Comparison of ENCODE assay signal across 15 mouse cellular contexts in genomic region chr9:80169551-80169950, GRCm38 (mm10).
"Had no signal": no experiment of that assay in that cellular context is flagged by ENCODE, and none has a peak within 500 bp of the region (broad histone marks: within the 10 kb centered on the region; RNA-seq: fewer than 3 reads in every experiment).

No protein-coding gene starts in this region.

- H3K4me2 ChIP-seq: liver, embryonic 13.5 days; lung, embryonic 15.5 days; midbrain, embryonic 12.5 days; stomach, embryonic 15.5 days had no signal

- H3K4me3 ChIP-seq: left cerebral cortex, adult 2 months; limb, embryonic 10.5 days; liver, embryonic 13.5 days; lung, embryonic 15.5 days; midbrain, embryonic 12.5 days; stomach, embryonic 15.5 days had no signal

- ATAC-seq: liver, postnatal 0 days; midbrain, embryonic 16.5 days had no signal

- H3K27me3 ChIP-seq: liver, embryonic 13.5 days; lung, embryonic 15.5 days; midbrain, embryonic 12.5 days; stomach, embryonic 15.5 days had no signal

- DNase-seq: kidney, adult 11 months; kidney, adult 9 months; kidney, postnatal 36 days; liver, embryonic 13.5 days; liver, postnatal 0 days; right cerebral cortex, postnatal 4 days; spleen, adult 18-20 months; thymus, postnatal 4 days had no signal

- H3K9me3 ChIP-seq: limb, embryonic 10.5 days; liver, embryonic 13.5 days; lung, embryonic 15.5 days; midbrain, embryonic 12.5 days; stomach, embryonic 15.5 days had no signal

- H3K9ac ChIP-seq: liver, embryonic 13.5 days; liver, postnatal 0 days; lung, embryonic 15.5 days; midbrain, embryonic 12.5 days; stomach, embryonic 15.5 days had no signal

- H3K36me3 ChIP-seq: limb, embryonic 10.5 days; liver, embryonic 13.5 days; lung, embryonic 15.5 days; midbrain, embryonic 12.5 days had no signal

- H3K27ac ChIP-seq: kidney, postnatal 0 days; left cerebral cortex, adult 2 months; limb, embryonic 10.5 days; liver, embryonic 13.5 days; lung, embryonic 15.5 days; midbrain, embryonic 12.5 days; stomach, embryonic 15.5 days had no signal
